Mouse (Mus musculus): ENCODE measurements around the gene Psap. TPM values are rescaled to one million over a fixed set of nuclear protein-coding genes. Genes with fewer than 3 reads are reported as not detected.

Psap gene
- polyA plus RNA-seq, 1 experiment, result 1,603 TPM

- Histone ChIP-seq H3K36me3 (ENCODE audit: control insufficient read depth, insufficient read depth, low read length) (peaks cover 2% of the 10 kb centered on the region), H3K4me1 (ENCODE audit: control insufficient read depth, insufficient read depth, low read length) (no peaks in the 10 kb centered on the region), H3K27me3 (replicated peaks; ENCODE audit: control insufficient read depth, insufficient read depth, low read length) (no peaks in the 10 kb centered on the region), H3K27ac (ENCODE audit: insufficient read depth, low read depth, low read length) (no peak overlapping the region), H3K4me3 (ENCODE audit: insufficient read depth, low read depth, low read length) (no peak overlapping the region)
- 76% methylated on average over 9 of the region's 9 CpGs for WGBS
- TF ChIP-seq POLR2A (IDR thresholded peaks at IDR 0.05; ENCODE audit: low read depth, low read length) (no peak), CTCF (conservative IDR thresholded peaks at IDR 0.05; ENCODE audit: insufficient read depth, insufficient read length, low read depth, low read length) (no peak)
- DNase-seq, result no peak
Observed at GRCm38 (mm10) chr10:60296027-60296426, 18.6 kb downstream of the Psap start.

DNA sequence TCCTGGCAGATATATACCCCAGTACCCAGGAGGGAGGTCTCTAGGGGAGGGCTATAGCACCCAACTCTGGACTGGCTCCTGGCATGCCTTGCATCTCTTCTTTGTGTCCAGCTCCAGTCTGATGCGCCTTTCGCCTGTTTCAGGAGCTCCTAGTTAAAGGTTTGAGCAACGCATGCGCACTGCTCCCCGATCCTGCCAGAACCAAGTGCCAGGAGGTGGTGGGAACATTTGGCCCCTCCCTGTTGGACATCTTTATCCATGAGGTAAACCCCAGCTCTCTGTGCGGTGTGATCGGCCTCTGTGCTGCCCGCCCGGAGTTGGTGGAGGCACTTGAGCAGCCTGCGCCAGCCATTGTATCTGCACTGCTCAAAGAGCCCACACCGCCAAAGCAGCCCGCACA lies 22.2 kb downstream of the Psap start:
- no peak overlapping the region for H3K27ac ChIP-seq (ENCODE audit: insufficient read depth, low read depth, low read length)
- no peaks in the 10 kb centered on the region for H3K4me1 ChIP-seq (ENCODE audit: control insufficient read depth, insufficient read depth, low read length)
- 94% methylated on average over 12 of the region's 12 CpGs for WGBS
- no peak overlapping the region for H3K4me3 ChIP-seq (ENCODE audit: insufficient read depth, low read depth, low read length)
- peaks cover 3% of the 10 kb centered on the region for H3K36me3 ChIP-seq (ENCODE audit: control insufficient read depth, insufficient read depth, low read length)
- no peak for DNase-seq
- no peaks in the 10 kb centered on the region for H3K27me3 ChIP-seq (replicated peaks; ENCODE audit: control insufficient read depth, insufficient read depth, low read length)
- TF ChIP-seq CTCF (conservative IDR thresholded peaks at IDR 0.05; ENCODE audit: insufficient read depth, insufficient read length, low read depth, low read length), result no peak
- TF ChIP-seq POLR2A (IDR thresholded peaks at IDR 0.05; ENCODE audit: low read depth, low read length), result no peak

DNA sequence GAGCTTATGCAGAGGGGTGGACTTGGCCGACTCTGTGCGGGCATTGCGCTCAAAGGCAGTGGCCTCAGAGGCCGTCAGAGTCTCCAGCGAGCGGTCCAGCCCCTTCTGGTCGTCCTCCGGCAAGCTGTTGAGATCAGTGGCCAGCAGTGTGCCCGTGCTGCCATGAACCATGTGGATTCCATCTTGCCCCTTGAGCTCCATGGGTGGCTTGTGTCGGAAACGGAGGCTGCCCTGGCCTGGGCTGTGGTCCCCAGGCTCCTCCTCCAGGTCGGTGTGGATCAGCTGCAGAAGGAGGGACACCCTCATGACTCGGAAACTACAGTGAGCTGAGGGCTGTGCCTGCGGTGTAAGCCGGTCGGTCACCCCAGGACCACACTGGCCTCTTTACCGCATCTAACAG lies 26.0 kb downstream of the Psap start:
- Histone ChIP-seq H3K27me3 (replicated peaks; ENCODE audit: control insufficient read depth, insufficient read depth, low read length) (no peaks in the 10 kb centered on the region), H3K27ac (ENCODE audit: insufficient read depth, low read depth, low read length) (no peak overlapping the region), H3K4me3 (ENCODE audit: insufficient read depth, low read depth, low read length) (no peak overlapping the region), H3K36me3 (ENCODE audit: control insufficient read depth, insufficient read depth, low read length) (peaks cover 1% of the 10 kb centered on the region; the same call in 1 of the 2 replicates), H3K4me1 (ENCODE audit: control insufficient read depth, insufficient read depth, low read length) (no peaks in the 10 kb centered on the region)
- WGBS, result 79% methylated on average over 17 of the region's 17 CpGs
- DNase-seq, result no peak
- no peak for TF ChIP-seq POLR2A (IDR thresholded peaks at IDR 0.05; ENCODE audit: low read depth, low read length)

GRCm38 (mm10) chr10:60304854-60305628 lies 27.6 kb downstream of the Psap start:
- TF ChIP-seq CTCF (conservative IDR thresholded peaks at IDR 0.05; ENCODE audit: insufficient read depth, insufficient read length, low read depth, low read length), result peak; percentile 85
- TF ChIP-seq POLR2A (IDR thresholded peaks at IDR 0.05; ENCODE audit: low read depth, low read length), result no peak
- Histone ChIP-seq H3K4me1 (ENCODE audit: control insufficient read depth, insufficient read depth, low read length) (no peaks in the 10 kb centered on the region), H3K36me3 (ENCODE audit: control insufficient read depth, insufficient read depth, low read length) (peaks cover 1% of the 10 kb centered on the region; the same call in 1 of the 2 replicates), H3K4me3 (ENCODE audit: insufficient read depth, low read depth, low read length) (no peak overlapping the region), H3K27me3 (replicated peaks; ENCODE audit: control insufficient read depth, insufficient read depth, low read length) (no peaks in the 10 kb centered on the region), H3K27ac (ENCODE audit: insufficient read depth, low read depth, low read length) (no peak overlapping the region)
- DNase-seq, result peak; percentile 77
- 60% methylated on average over 15 of the region's 15 CpGs for WGBS

- no peak overlapping the region for H3K4me3 ChIP-seq (ENCODE audit: insufficient read depth, low read depth, low read length)
- no peaks in the 10 kb centered on the region for H3K36me3 ChIP-seq (ENCODE audit: control insufficient read depth, insufficient read depth, low read length)
- H3K4me1 ChIP-seq (ENCODE audit: control insufficient read depth, insufficient read depth, low read length), result no peaks in the 10 kb centered on the region
- 82% methylated on average over 13 of the region's 13 CpGs for WGBS
- no peak for DNase-seq
- H3K27me3 ChIP-seq (replicated peaks; ENCODE audit: control insufficient read depth, insufficient read depth, low read length), result no peaks in the 10 kb centered on the region
- no peak for TF ChIP-seq POLR2A (IDR thresholded peaks at IDR 0.05; ENCODE audit: low read depth, low read length)
- no peak for TF ChIP-seq CTCF (conservative IDR thresholded peaks at IDR 0.05; ENCODE audit: insufficient read depth, insufficient read length, low read depth, low read length)
- H3K27ac ChIP-seq (ENCODE audit: insufficient read depth, low read depth, low read length), result no peak overlapping the region
Observed at GRCm38 (mm10) chr10:60310629-60311028, 33.2 kb downstream of the Psap start.

GRCm38 (mm10) chr10:60313606-60314005 lies 36.2 kb downstream of the Psap start:
- 89% methylated on average over 5 of the region's 5 CpGs for WGBS
- Histone ChIP-seq H3K4me1 (ENCODE audit: control insufficient read depth, insufficient read depth, low read length) (no peaks in the 10 kb centered on the region), H3K27ac (ENCODE audit: insufficient read depth, low read depth, low read length) (no peak overlapping the region), H3K36me3 (ENCODE audit: control insufficient read depth, insufficient read depth, low read length) (no peaks in the 10 kb centered on the region), H3K27me3 (replicated peaks; ENCODE audit: control insufficient read depth, insufficient read depth, low read length) (no peaks in the 10 kb centered on the region), H3K4me3 (ENCODE audit: insufficient read depth, low read depth, low read length) (no peak overlapping the region)
- TF ChIP-seq POLR2A (IDR thresholded peaks at IDR 0.05; ENCODE audit: low read depth, low read length) (no peak), CTCF (conservative IDR thresholded peaks at IDR 0.05; ENCODE audit: insufficient read depth, insufficient read length, low read depth, low read length) (no peak)
- no peak for DNase-seq

- Histone ChIP-seq H3K4me3 (ENCODE audit: insufficient read depth, low read depth, low read length) (no peak overlapping the region), H3K36me3 (ENCODE audit: control insufficient read depth, insufficient read depth, low read length) (no peaks in the 10 kb centered on the region), H3K27ac (ENCODE audit: insufficient read depth, low read depth, low read length) (no peak overlapping the region), H3K4me1 (ENCODE audit: control insufficient read depth, insufficient read depth, low read length) (no peaks in the 10 kb centered on the region), H3K27me3 (replicated peaks; ENCODE audit: control insufficient read depth, insufficient read depth, low read length) (no peaks in the 10 kb centered on the region)
- DNase-seq, result no peak
- TF ChIP-seq POLR2A (IDR thresholded peaks at IDR 0.05; ENCODE audit: low read depth, low read length) (no peak), CTCF (conservative IDR thresholded peaks at IDR 0.05; ENCODE audit: insufficient read depth, insufficient read length, low read depth, low read length) (no peak)
- 91% methylated on average over 4 of the region's 4 CpGs for WGBS
Observed at GRCm38 (mm10) chr10:60316166-60316565, 38.7 kb downstream of the Psap start.

All from kidney, adult 2 months (tissue).